Mouse (Mus musculus) heart, adult 2 months (tissue): ENCODE data around the gene AC161166.1. TPM values are rescaled to one million over a fixed set of nuclear protein-coding genes. Genes with fewer than 3 reads are reported as not detected.

ENCODE experiments used
- DNase-seq, 2 experiments: peaks; one replicate each; pipeline ENCODE4 v3.0.0; 2021
- H3K27ac ChIP-seq: fragments of 200-600 bp; 2 replicates; pipeline ENCODE4 v1.8.1; 2022
- H3K27me3 ChIP-seq: fragments of 200-500 bp; 2 replicates; pipeline ENCODE4 v1.6.1; 2012; ENCODE audit warnings: mild to moderate bottlenecking, low read length, inconsistent platforms, mixed read lengths; ENCODE audit not compliant: control insufficient read depth, insufficient read depth
- H3K36me3 ChIP-seq: fragments of 200-500 bp; 2 replicates; pipeline ENCODE4 v1.6.1; 2012; ENCODE audit warnings: low read length, inconsistent platforms; ENCODE audit not compliant: control insufficient read depth, insufficient read depth
- H3K4me1 ChIP-seq: fragments of 200-500 bp; 2 replicates; pipeline ENCODE4 v1.6.1; 2011; ENCODE audit warnings: low read length; ENCODE audit not compliant: control insufficient read depth, insufficient read depth
- H3K4me3 ChIP-seq: fragments of 200-600 bp; 2 replicates; pipeline ENCODE4 v1.8.1; 2022
- H3K79me2 ChIP-seq: fragments of 200-500 bp; replicated peaks from 2 replicates; pipeline ENCODE4 v1.6.1; 2012; ENCODE audit warnings: mild to moderate bottlenecking, inconsistent platforms, low read length, moderate library complexity, mixed read lengths; ENCODE audit not compliant: control insufficient read depth, insufficient read depth
- H3K9ac ChIP-seq: fragments of 200-500 bp; 2 replicates; pipeline ENCODE4 v1.6.1; 2012; ENCODE audit warnings: low read depth, mild to moderate bottlenecking, control low read depth, inconsistent platforms, low read length, mixed read lengths
- CTCF ChIP-seq: fragments of 200-600 bp; IDR thresholded peaks from 2 replicates; pipeline ENCODE4 v1.8.1; 2022; ENCODE audit warnings: antibody characterized with exemption, mild to moderate bottlenecking, moderate library complexity
- EP300 ChIP-seq: fragments of 200-500 bp; IDR thresholded peaks from 2 replicates; pipeline ENCODE4 v1.6.1; 2011; ENCODE audit warnings: low read depth, low read length, control low read depth; ENCODE audit not compliant: insufficient read depth
- POLR2A ChIP-seq: fragments of 200-500 bp; IDR thresholded peaks from 2 replicates; pipeline ENCODE4 v1.6.1; 2011; ENCODE audit warnings: mild to moderate bottlenecking, low read depth, low read length, control low read depth; ENCODE audit not compliant: insufficient read depth
- WGBS: fragments of 180-500 bp; shearing (Covaris S2); methylation state at CpG from one replicate; pipeline ENCODE4 v1.1.7; 2018; 5-methylcytosine and 5-hydroxymethylcytosine counted together
- intact Hi-C: fragments of 180-260 bp; cut with DNase I; formaldehyde crosslinking; loops from one replicate; pipeline ENCODE4 v1.15.1; 2025
- polyA plus RNA-seq: library from polyadenylated mRNA; depleted of rRNA; stranded (reverse); fragments of >200 nt; gene quantifications from 2 replicates; pipeline ENCODE4 v1.2.3, GENCODE M21; 2012
- total RNA-seq, 2 experiments: library from RNA; stranded (reverse); gene quantifications; 2 replicates each; pipeline ENCODE4 v1.2.3; 2021

AC161166.1 gene
- total and polyA plus RNA-seq, 3 experiments = 0.04 TPM; not detected in 2

GRCm38 (mm10) chr7:24531211-24531971 is 19.1 kb upstream of the AC161166.1 start:
- H3K4me1 ChIP-seq = peaks cover 2% of the 10 kb centered on the region; the same call in 1 of the 2 replicates
- H3K9ac ChIP-seq = peak overlapping the region; percentile 67
- H3K27ac ChIP-seq = peak overlapping the region; percentile 86
- peak; percentile 78 to 80 for DNase-seq
- TF ChIP-seq CTCF (peak; percentile 89), EP300 (no peak), POLR2A (no peak)
- peaks cover 2% of the 10 kb centered on the region; the same call in 1 of the 2 replicates for H3K79me2 ChIP-seq
- intact Hi-C loops = loop anchor here (5.0 to 10.0 kb wide), 3 partner anchors 61 to 443 kb away; partner anchors contain the start of gene Rabac1
- peak overlapping the region; percentile 61 for H3K4me3 ChIP-seq
- H3K27me3 ChIP-seq = no peaks in the 10 kb centered on the region
- 2% methylated on average over 43 of the region's 43 CpGs for WGBS
- H3K36me3 ChIP-seq = peaks cover 3% of the 10 kb centered on the region; the same call in 1 of the 2 replicates

GRCm38 (mm10) chr7:24530062-24530931 is 18.0 kb upstream of the AC161166.1 start, which contains the start of gene Irgq:
Irgq (plus strand) TSS chr7:24530689.
- whole genome bisulfite sequencing = under 1% methylated on average over 44 of the region's 44 CpGs
- H3K36me3 ChIP-seq = peaks cover 3% of the 10 kb centered on the region; the same call in 1 of the 2 replicates
- H3K27me3 ChIP-seq = no peaks in the 10 kb centered on the region
- peak within 1 kb of the TSS; percentile 86 for H3K27ac ChIP-seq
- H3K4me3 ChIP-seq = peak within 1 kb of the TSS; percentile 61
- H3K4me1 ChIP-seq = peaks cover 2% of the 10 kb centered on the region; the same call in 1 of the 2 replicates
- H3K9ac ChIP-seq = peak within 1 kb of the TSS; percentile 77
- peaks cover 2% of the 10 kb centered on the region; the same call in 1 of the 2 replicates for H3K79me2 ChIP-seq
- intact Hi-C loops = loop anchor here (1.0 to 10.0 kb wide), 5 partner anchors 17 to 445 kb away; partner anchors contain the start of genes Rabac1 and Zfp428
- TF ChIP-seq POLR2A (peak; percentile 83), EP300 (peak; percentile 86; the same call in 1 of the 2 replicates), CTCF (no peak)
- DNase-seq = peak; percentile 98

GRCm38 (mm10) chr7:24529580-24529979 is 17.3 kb upstream of the AC161166.1 start:
- DNase-seq = no peak
- H3K9ac ChIP-seq = peak overlapping the region; percentile 77
- intact Hi-C loops = loop anchor here (5.0 kb wide), 1 partner anchor 57 kb away; no protein-coding TSS in a partner anchor

GRCm38 (mm10) chr7:24528861-24529260 is 16.6 kb upstream of the AC161166.1 start:
- H3K4me3 ChIP-seq = no peak overlapping the region
- 66% methylated on average over 11 of the region's 11 CpGs for WGBS
- intact Hi-C loops = loop anchor here (5.0 kb wide), 1 partner anchor 57 kb away; no protein-coding TSS in a partner anchor

More at GRCm38 (mm10) chr7:24529580-24529979, 17.3 kb upstream of the AC161166.1 start:
- H3K27ac ChIP-seq = peak overlapping the region; percentile 86
- 39% methylated on average over 11 of the region's 11 CpGs for WGBS
- H3K4me3 ChIP-seq = peak overlapping the region; percentile 61
- no peaks in the 10 kb centered on the region for H3K27me3 ChIP-seq
- H3K4me1 ChIP-seq = peaks cover 2% of the 10 kb centered on the region; the same call in 1 of the 2 replicates
- TF ChIP-seq EP300 (no peak), POLR2A (no peak), CTCF (no peak)
- peaks cover 3% of the 10 kb centered on the region; the same call in 1 of the 2 replicates for H3K36me3 ChIP-seq
- peaks cover 2% of the 10 kb centered on the region; the same call in 1 of the 2 replicates for H3K79me2 ChIP-seq

GRCm38 (mm10) chr7:24525686-24526420 is 13.6 kb upstream of the AC161166.1 start:
- no peak overlapping the region for H3K4me3 ChIP-seq
- 81% methylated on average over 12 of the region's 12 CpGs for WGBS

More at GRCm38 (mm10) chr7:24528861-24529260, 16.6 kb upstream of the AC161166.1 start:
- no peaks in the 10 kb centered on the region; the same call in 1 of the 2 replicates for H3K79me2 ChIP-seq
- no peak for DNase-seq
- no peak overlapping the region for H3K9ac ChIP-seq
- TF ChIP-seq POLR2A = no peak
- TF ChIP-seq EP300 = no peak
- TF ChIP-seq CTCF = no peak
- H3K27ac ChIP-seq = no peak overlapping the region; the same call in 1 of the 2 replicates
- peaks cover 3% of the 10 kb centered on the region; the same call in 1 of the 2 replicates for H3K36me3 ChIP-seq
- peaks cover 2% of the 10 kb centered on the region; the same call in 1 of the 2 replicates for H3K4me1 ChIP-seq
- no peaks in the 10 kb centered on the region for H3K27me3 ChIP-seq

More at GRCm38 (mm10) chr7:24525686-24526420, 13.6 kb upstream of the AC161166.1 start:
- H3K4me1 ChIP-seq = no peaks in the 10 kb centered on the region
- H3K27ac ChIP-seq = no peak overlapping the region
- no peak for TF ChIP-seq POLR2A
- no peak for TF ChIP-seq EP300
- TF ChIP-seq CTCF = no peak
- intact Hi-C loops = loop anchor here (5.0 kb wide), 1 partner anchor 54 kb away; no protein-coding TSS in a partner anchor
- no peak for DNase-seq
- H3K79me2 ChIP-seq = no peaks in the 10 kb centered on the region
- no peaks in the 10 kb centered on the region for H3K36me3 ChIP-seq
- H3K9ac ChIP-seq = no peak overlapping the region
- H3K27me3 ChIP-seq = no peaks in the 10 kb centered on the region
